Mouse (Mus musculus): ENCODE measurements around the gene Fam189a1.
A peak's percentile ranks its signal among the peaks of the same experiment; 100 is the strongest.

The Fam189a1 gene

GRCm38 (mm10) chr7:64819683-64820082 is 336.7 kb downstream of the Fam189a1 start:
- DNase-seq (ENCODE audit: low spot score): no peak

DNA sequence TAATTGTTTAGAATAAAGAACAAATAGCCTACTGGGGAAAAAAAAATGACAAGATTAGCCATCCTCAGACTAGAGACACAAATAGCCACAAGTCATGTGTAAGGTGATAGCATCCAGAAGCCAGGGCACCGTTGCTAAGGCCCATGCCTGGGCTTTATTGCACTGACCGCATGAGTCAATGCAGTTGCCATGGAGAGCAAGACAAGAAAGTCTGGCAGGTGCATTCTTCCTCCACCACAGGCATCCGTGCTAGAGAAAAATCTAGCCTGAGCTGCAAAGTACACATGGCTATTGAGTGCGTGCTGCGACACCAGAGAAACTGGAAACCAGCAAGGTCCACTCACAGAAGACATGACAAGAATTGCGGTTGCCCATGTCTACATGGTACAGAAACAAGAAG is 347.5 kb downstream of the Fam189a1 start:
- DNase-seq (ENCODE audit: low spot score): no peak

- no peak for DNase-seq (ENCODE audit: low spot score)
Observed at GRCm38 (mm10) chr7:64805100-64805499, 351.3 kb downstream of the Fam189a1 start.

- DNase-seq (ENCODE audit: low spot score): no peak
Observed at GRCm38 (mm10) chr7:64795554-64795953, 360.8 kb downstream of the Fam189a1 start.

DNA sequence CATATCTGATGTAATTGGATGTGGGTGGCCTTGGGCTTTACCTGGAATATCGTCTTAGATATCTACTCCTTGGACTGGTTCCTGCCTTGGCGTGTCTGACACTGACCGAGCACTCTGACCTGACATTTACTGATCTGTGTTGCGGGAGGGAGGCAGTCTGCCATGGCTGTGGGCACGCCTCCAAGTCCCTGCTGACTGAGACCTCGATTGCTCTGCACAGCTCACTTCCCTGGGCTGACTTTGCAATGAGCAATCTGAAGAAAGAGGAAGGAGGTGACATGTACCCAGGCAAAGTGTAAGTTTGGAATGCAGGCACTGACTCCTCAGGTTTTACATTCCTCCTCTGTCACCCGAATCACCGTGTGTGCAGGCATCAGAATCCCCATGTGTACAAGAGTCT is 364.3 kb downstream of the Fam189a1 start:
- peak; percentile 30 for DNase-seq (ENCODE audit: low spot score)

- DNase-seq (ENCODE audit: low spot score): no peak
Observed at GRCm38 (mm10) chr7:64791145-64791544, 365.2 kb downstream of the Fam189a1 start.

DNA sequence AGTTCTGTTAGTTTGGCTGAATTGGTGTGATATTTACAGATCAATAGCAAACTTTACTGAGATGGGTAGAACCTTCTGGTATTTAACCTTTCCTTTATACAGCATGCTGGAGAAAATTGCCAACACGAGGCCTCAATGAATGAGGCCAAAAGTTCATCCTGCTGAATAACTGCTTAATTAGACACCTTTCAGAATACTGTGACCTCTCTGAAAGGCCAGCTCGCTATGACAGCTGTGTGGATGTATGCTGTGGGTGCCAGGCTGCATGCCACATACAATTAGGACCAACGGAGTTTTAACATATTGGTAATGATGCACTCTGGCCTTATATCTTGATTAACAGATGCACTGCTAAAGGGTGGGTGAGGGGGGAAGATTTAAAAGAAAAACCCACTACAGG is 371.3 kb downstream of the Fam189a1 start:
- no peak for DNase-seq (ENCODE audit: low spot score)

DNA sequence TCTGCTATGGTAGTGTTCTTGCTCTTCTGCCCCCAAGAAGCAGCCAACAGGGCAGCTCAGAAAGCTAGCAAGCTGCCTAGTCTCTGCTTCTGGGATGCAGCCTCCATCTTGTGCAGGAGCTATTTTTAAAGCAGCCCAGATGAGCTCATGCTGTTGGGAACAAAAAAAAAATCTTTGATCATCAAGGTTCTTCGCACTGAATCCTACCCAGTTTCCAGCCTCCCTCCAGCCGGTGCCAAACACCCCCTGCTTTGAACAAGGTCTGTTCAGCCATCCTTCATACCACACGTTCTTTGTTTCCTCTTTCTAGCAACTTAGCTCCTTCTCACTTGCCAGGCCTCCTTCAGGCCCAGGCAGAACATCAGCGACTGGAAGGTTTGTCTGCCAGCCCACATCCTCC is 376.9 kb downstream of the Fam189a1 start:
- no peak for DNase-seq (ENCODE audit: low spot score)

DNA sequence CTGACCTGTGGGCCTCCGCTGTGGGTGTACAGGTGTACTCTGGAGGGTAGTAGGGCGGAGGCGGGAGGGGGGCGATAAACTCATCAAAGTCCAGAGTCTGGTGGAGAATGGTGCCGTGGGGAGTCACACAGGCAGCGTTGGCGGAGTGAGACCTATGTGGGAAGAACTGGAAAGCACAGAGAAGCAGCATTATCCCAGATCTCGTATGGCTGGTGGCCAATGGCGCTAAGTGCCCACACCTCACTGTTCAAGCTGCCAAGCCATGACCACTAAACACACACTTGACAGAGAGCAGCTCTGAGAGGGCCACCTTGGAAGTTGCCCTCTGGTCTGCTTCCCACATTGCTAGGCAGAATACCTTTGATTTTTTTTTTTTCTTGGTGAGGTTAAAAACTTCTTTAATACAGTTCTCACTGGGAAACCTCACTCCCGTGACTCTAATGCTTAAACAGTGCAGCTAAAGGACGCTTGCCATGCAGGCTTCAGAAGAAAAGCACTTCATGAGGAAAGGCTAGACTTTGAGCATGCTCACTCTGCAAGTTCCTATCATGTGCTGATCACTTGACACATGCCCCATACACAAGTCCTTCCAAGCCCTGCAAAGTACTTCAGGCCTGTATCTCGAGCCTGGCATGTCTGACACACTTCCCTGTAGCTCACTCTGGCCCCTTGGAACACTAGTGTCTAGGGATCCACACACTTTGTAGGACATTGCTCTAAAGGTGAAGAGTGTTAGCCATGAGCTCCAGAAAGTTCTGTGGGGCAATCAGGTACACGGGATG is 379.5 kb downstream of the Fam189a1 start:
- DNase-seq (ENCODE audit: low spot score): no peak

- no peak for DNase-seq (ENCODE audit: low spot score)
Observed at GRCm38 (mm10) chr7:64773465-64773864, 382.9 kb downstream of the Fam189a1 start.

DNA sequence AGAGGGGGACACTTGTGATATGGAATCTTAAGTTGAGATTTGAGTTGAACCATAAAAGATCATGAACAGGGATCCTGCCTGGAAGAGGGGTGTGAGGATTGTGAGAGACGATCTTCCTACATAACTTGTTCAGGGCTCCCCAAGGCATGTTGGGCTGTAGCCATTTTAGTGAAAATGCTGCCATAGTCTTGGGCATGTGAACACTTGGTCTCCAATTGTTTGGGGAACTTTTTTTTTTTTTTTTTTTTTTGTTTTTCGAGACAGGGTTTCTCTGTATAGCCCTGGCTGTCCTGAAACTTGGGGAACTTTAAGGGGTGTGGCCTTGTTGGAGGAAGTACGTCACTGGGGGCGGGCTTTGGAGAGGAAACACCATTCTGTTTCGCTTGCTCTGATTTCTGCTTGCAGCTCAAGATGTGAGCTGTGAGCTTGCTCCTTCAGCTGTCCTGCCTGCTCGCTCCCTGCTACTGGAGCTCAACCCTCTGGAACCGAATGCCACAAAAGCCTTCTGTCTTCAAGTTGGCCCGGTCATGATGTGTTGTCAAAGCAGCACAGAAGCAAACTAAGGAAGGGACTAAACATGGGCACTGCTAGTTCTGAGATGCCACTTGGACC is 385.5 kb downstream of the Fam189a1 start:
- DNase-seq (ENCODE audit: low spot score): no peak

GRCm38 (mm10) chr7:64769768-64770167 is 386.6 kb downstream of the Fam189a1 start:
- DNase-seq (ENCODE audit: low spot score): no peak

- DNase-seq (ENCODE audit: low spot score): no peak
Observed at GRCm38 (mm10) chr7:64765595-64765994, 390.8 kb downstream of the Fam189a1 start.

GRCm38 (mm10) chr7:64755141-64755540 is 401.2 kb downstream of the Fam189a1 start:
- no peak for DNase-seq (ENCODE audit: low spot score)

GRCm38 (mm10) chr7:64754161-64754560 is 402.2 kb downstream of the Fam189a1 start:
- no peak for DNase-seq (ENCODE audit: low spot score)

DNA sequence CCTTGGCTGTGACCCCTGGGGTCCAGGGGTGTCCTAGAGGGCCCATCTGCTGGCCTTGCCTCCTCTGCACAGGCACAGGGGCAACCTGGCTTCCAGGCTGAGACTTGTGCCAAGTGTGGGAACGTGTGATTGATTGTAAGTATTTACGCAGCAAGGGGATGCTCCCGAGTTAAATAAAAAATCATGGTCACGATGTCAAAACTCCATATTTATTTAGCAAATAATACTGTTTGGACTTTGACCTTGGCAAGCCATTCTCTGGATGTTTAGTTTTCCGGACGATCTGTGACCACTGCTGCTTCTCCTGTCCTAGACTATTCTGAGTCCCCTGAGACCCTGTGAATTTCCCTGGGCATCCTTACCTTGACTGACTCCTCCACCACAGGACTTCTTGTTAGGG is 402.7 kb downstream of the Fam189a1 start:
- no peak for DNase-seq (ENCODE audit: low spot score)

- no peak for DNase-seq (ENCODE audit: low spot score)
Observed at GRCm38 (mm10) chr7:64752133-64752532, 404.2 kb downstream of the Fam189a1 start.

DNA sequence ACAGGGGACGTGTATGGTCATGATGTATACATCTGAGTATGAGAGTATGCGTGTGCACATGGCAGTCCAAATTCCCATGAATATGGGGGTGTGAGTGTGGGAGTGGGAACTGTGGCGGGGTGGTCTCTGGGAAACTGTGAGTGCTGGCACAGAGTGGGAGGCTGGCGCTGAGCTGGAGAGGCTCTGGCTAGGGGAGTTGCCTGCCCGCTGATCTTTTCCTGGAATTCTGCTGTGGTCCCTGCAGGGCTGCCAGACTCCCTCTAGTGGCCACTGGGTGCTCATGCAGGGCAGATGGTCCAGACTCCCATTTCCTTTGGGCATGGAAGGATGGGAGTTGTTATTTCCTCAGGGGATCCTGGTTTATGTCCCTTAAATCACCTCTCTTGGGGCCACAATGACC is 404.9 kb downstream of the Fam189a1 start:
- peak; percentile 19 for DNase-seq (ENCODE audit: low spot score)

- no peak for DNase-seq (ENCODE audit: low spot score)
Observed at GRCm38 (mm10) chr7:64743610-64744009, 412.8 kb downstream of the Fam189a1 start.

DNA sequence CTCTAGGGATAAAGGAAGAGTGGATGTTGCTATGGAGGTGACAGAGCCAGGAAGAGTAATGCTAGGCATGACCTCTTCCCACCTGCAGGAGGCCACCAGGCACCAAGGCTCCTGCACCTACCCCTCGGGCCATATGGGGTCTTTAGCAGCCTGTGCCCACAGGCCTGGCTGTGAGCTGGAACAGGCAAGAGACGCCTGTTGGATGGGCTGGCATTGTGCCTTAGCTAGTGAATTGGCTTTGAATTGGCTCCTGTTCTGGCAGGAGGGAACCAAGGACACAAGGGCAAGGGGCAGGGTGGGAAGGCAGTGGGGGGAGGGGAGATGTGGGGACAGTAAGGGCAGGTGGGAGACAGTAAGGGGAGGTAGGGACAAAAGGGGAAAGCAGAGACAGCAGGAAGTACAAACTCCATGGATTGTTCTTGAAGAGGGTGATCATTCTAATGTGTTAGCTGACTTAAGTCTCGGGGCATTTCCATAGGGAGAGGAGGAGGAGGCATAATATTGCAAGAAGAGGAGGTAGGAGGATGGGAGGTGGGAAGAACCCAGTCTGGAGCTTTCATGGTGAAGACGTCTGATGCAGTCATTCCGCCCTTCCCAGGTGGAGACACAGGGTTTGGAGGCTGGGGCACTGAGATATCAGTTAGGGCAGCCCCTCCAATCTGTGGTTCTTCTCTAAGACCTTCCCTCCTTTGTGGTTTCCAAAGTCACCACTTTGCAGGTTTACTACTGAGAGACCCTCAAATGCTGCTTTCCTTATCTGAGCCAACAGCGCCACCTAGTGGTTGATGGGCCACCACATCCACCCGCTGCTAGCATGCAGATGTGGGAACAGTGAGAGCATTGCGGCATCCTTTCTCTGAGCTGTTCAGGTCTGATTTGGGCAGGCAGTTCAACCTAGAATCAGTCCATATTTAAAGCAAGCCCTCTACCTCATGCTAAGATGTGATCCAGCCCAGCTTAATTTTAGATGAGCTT is 414.8 kb downstream of the Fam189a1 start:
- DNase-seq (ENCODE audit: low spot score): peak; percentile 15

DNA sequence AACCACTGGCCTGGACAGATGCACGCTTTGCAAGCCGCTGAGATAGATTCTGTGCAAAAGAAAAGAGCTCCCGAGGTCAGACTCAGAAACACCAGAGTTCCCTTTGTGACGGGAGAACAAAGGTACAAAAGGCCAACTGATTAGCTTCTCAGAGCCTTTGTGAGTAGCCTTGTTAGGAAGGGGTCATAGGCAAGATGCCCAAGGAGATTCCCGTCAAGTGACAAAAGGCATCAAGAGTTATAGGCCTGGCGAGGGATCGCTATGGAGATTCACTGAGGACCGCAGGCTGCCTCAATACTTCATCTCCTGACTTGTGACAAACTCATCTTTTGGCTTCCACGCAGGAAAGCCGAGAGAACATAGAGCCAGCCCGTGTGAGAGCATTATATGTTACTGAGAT is 417.2 kb downstream of the Fam189a1 start:
- no peak for DNase-seq (ENCODE audit: low spot score)

DNA sequence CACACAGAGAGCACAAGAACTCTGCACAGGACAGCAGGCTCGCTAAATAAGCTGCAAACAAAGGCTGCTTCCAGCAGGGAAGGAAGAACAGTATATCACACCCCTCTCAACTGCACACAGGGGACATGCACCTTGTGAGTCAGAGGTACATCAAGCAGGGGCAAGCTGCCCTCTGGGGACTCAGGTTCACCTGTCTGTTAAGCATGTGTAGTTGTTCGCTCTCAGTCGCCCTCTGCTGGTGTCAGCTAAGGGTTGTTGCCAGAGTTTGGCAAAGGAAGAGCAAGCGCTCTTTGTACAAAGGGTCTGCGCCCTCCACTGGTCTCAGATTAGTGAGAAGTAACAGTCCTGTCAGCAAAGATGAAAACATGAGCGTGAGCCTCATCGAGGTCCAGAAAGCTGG is 426.6 kb downstream of the Fam189a1 start:
- DNase-seq (ENCODE audit: low spot score): no peak

- no peak for DNase-seq (ENCODE audit: low spot score)
Observed at GRCm38 (mm10) chr7:64728816-64729215, 427.6 kb downstream of the Fam189a1 start.
